Mouse (Mus musculus) ES-Bruce4 (cell line): ENCODE measurements around the gene Nfasc. TPM values are rescaled to one million over a fixed set of nuclear protein-coding genes. Genes with fewer than 3 reads are reported as not detected.

Experiments used
- H3K27ac ChIP-seq: 2 replicates; pipeline ENCODE4 v1.5.1; 2012; ENCODE audit warnings: low read length, inconsistent platforms; ENCODE audit not compliant: insufficient read depth
- H3K27me3 ChIP-seq: 2 replicates; pipeline ENCODE4 v1.6.1; 2012; ENCODE audit warnings: mild to moderate bottlenecking, low read length, inconsistent platforms; ENCODE audit not compliant: control insufficient read depth, poor library complexity, insufficient read depth, severe bottlenecking
- H3K36me3 ChIP-seq: 2 replicates; pipeline ENCODE4 v1.6.1; 2012; ENCODE audit warnings: inconsistent platforms, mild to moderate bottlenecking, low read length, moderate library complexity; ENCODE audit not compliant: control insufficient read depth, poor library complexity, insufficient read depth, severe bottlenecking
- H3K4me1 ChIP-seq: one replicate; pipeline ENCODE4 v1.8.1; 2011; ENCODE audit warnings: low read length; ENCODE audit not compliant: control insufficient read depth, insufficient read depth
- H3K4me3 ChIP-seq: 2 replicates; pipeline ENCODE4 v1.5.1; 2011; ENCODE audit warnings: low read depth, mild to moderate bottlenecking, low read length
- H3K9ac ChIP-seq: 2 replicates; pipeline ENCODE4 v1.6.1; 2012; ENCODE audit warnings: low read depth, mild to moderate bottlenecking, inconsistent platforms; ENCODE audit not compliant: poor library complexity, severe bottlenecking
- H3K9me3 ChIP-seq: replicated peaks from 2 replicates; pipeline ENCODE4 v1.6.1; 2012; ENCODE audit warnings: mild to moderate bottlenecking, low read length, inconsistent platforms; ENCODE audit not compliant: control insufficient read depth, poor library complexity, insufficient read depth, severe bottlenecking
- CTCF ChIP-seq: IDR thresholded peaks from one replicate; pipeline ENCODE4 v1.8.1; 2011; ENCODE audit warnings: low read depth, low read length
- EP300 ChIP-seq: IDR thresholded peaks from 2 replicates; pipeline ENCODE4 v1.6.1; 2011; ENCODE audit warnings: low read depth, low read length; ENCODE audit not compliant: insufficient read depth
- POLR2A ChIP-seq: IDR thresholded peaks from one replicate; pipeline ENCODE4 v1.8.1; 2011; ENCODE audit warnings: low read length; ENCODE audit not compliant: insufficient read depth
- polyA plus RNA-seq: library from polyadenylated mRNA; stranded (reverse); fragments of >200 nt; gene quantifications from 2 replicates; pipeline ENCODE4 v1.2.4, GENCODE M21; 2011; ENCODE audit warnings: low read depth; ENCODE audit not compliant: missing spikeins, insufficient read depth, insufficient read length

Nfasc gene
- polyA plus RNA-seq, 1 experiment, result 11.0 TPM

DNA sequence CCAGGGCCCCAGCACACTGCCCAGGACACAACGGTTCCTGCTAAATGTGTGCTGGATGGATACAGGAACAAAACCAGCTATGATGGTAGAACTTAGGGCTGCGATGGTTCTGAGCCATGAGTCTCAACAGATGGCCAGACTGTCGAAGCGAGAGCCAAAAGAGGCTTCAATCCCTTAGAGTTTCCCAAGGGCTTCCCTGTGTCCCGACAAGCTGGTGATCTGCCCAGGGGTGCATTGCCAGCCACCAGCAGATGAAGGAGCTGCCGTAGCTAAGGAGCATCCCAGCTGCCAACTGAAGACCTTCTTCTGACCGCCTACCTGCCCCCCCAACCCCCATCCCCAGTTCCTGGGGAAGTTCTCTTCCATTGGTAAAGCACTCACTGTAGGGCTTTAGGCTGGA is 104.3 kb downstream of the Nfasc start:
- H3K27ac ChIP-seq, result no peak overlapping the region
- H3K36me3 ChIP-seq, result no peaks in the 10 kb centered on the region
- no peaks in the 10 kb centered on the region for H3K4me1 ChIP-seq
- H3K9ac ChIP-seq, result no peak overlapping the region
- H3K9me3 ChIP-seq, result no peaks in the 10 kb centered on the region
- no peaks in the 10 kb centered on the region for H3K27me3 ChIP-seq
- no peak overlapping the region for H3K4me3 ChIP-seq
- TF ChIP-seq CTCF, result no peak
- no peak for TF ChIP-seq EP300
- no peak for TF ChIP-seq POLR2A

DNA sequence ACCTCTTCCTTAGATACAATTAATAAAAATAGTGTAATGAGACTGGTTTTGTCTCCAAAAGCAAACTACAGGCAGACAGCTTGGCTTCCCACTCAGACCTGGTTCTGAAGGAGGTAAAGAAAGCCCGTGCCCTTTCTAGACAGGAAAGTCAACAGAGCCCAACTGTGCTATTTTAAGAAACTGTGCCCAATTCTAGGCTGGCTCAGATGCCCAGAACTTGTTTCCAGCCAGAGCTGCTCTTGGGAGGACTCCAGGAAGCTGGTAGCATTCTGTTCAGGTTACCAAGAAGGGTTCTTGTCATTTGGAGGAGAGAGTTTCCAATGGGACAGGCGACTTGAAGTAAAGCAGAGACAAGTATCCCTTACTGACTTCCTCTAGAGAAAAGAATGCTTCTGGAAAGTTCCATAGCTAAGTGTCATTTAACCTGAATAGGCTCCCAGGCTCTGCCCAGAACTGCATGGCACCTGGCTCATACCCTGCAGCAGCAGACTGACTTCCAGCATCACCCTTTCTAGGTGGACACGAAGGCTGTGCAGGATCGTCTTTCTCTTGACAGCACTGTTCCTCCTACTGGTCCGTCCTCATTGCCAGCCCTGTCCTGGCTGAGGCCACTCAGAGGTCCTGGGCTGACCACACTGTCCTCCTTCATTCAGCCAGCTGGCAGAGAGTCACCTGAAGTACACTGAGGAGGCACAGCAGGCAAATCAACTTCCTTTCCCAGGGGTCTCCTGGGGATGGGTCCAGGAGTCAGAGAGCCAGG is 111.8 kb downstream of the Nfasc start:
- Histone ChIP-seq H3K9me3 (no peaks in the 10 kb centered on the region), H3K27me3 (no peaks in the 10 kb centered on the region), H3K9ac (no peak overlapping the region), H3K36me3 (no peaks in the 10 kb centered on the region), H3K4me1 (no peaks in the 10 kb centered on the region), H3K27ac (no peak overlapping the region), H3K4me3 (no peak overlapping the region)
- TF ChIP-seq POLR2A (no peak), EP300 (no peak), CTCF (no peak)

DNA sequence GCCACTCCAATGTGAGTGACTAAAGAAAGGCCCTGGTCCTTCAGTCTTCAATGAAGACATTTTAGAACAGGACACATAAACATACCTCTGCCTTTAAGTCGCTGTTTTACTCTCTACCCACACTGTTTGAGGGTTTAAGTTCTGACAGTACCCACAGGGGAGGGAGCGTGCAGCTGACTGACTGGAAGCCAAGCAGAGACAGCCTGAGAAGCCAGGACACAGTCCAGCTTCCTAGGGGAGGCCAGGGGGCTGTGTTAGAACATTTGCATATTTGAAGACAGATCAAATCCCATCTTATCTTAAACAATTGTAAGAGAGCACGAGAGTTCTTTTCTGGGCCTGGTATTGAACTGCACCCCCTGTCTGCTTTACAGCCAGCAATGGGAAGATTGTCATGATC is 113.0 kb downstream of the Nfasc start:
- no peaks in the 10 kb centered on the region for H3K4me1 ChIP-seq
- H3K4me3 ChIP-seq, result no peak overlapping the region
- TF ChIP-seq POLR2A, result no peak
- TF ChIP-seq CTCF, result no peak
- no peak for TF ChIP-seq EP300
- no peaks in the 10 kb centered on the region for H3K36me3 ChIP-seq
- no peak overlapping the region for H3K9ac ChIP-seq
- no peaks in the 10 kb centered on the region for H3K9me3 ChIP-seq
- H3K27me3 ChIP-seq, result no peaks in the 10 kb centered on the region
- H3K27ac ChIP-seq, result no peak overlapping the region

DNA sequence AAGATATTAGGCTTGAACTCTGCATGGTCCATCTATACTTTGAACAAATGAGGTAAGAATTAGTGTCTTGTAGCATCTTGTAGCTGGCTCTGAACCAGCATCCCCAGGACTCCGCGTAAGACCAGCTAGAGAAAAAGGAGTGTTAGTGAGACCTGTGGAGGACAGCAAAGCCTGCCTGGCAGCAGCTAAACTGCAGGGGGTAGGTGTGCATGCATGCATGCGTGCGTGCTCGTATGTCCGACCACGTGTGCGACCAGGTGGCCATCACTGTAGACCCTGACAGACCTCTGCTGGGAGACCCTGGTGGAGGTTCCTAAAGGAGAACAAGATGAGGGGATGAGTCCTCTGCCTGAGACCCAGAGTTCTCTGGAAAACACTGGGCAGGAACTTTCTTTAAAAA is 113.4 kb downstream of the Nfasc start:
- TF ChIP-seq POLR2A (no peak), EP300 (no peak), CTCF (no peak)
- Histone ChIP-seq H3K9me3 (no peaks in the 10 kb centered on the region), H3K36me3 (no peaks in the 10 kb centered on the region), H3K27ac (no peak overlapping the region), H3K4me3 (no peak overlapping the region), H3K9ac (no peak overlapping the region), H3K4me1 (no peaks in the 10 kb centered on the region), H3K27me3 (no peaks in the 10 kb centered on the region)

DNA sequence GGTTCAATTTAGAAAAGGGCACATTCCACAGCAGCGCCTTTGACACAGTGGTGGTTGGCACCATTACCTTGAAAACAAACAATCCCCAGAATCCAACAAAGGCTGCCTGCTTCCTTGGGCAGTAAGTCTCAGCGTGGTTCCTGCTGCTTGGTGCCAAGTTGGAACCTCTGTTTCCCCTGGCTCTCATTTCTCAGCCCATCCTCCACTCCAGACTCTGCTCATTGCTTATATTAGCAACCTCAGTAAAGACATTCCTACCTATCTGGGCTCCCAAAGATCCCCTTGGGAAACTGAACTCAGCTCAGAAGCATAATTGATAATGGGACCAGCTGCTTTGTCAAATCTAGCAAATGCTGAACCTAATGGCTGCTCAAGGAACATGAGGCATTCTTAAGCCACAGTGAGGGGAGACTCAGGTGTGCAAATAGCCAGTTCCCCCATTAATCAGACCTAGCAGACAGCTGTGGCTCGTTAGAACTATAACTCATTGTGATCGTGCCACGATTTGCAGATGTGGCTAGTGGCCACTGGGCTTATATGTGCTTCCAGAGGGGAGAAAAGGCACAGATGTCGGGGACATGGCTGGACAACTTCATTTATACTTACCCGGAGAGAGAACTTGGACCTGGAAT is 115.4 kb downstream of the Nfasc start:
- Histone ChIP-seq H3K4me1 (no peaks in the 10 kb centered on the region), H3K4me3 (no peak overlapping the region), H3K27ac (no peak overlapping the region), H3K9me3 (no peaks in the 10 kb centered on the region), H3K9ac (no peak overlapping the region), H3K36me3 (no peaks in the 10 kb centered on the region), H3K27me3 (no peaks in the 10 kb centered on the region)
- TF ChIP-seq CTCF, result no peak
- TF ChIP-seq EP300, result no peak
- TF ChIP-seq POLR2A, result no peak

DNA sequence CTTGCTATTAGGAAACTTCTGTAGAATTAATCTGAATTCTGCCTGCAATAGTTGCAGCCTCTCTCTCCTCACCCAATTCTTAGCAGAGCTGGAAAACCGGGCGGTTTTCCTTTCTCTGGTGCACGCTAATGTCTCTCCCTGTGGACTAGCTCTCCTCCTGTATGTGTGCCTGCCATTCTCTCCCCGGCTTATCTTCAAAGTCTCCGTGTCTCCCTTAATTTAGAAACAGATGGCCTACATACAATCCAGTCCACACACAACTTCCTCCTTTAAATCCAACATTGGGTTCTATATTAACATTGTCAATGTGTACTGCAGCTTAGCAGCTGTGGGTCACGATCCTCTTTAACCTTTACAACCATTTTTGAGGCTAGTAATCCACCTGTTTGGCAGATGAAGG is 116.6 kb downstream of the Nfasc start:
- no peaks in the 10 kb centered on the region for H3K36me3 ChIP-seq
- H3K27ac ChIP-seq, result no peak overlapping the region
- no peak overlapping the region for H3K9ac ChIP-seq
- H3K4me1 ChIP-seq, result no peaks in the 10 kb centered on the region
- H3K4me3 ChIP-seq, result no peak overlapping the region
- H3K27me3 ChIP-seq, result no peaks in the 10 kb centered on the region
- no peaks in the 10 kb centered on the region for H3K9me3 ChIP-seq
- TF ChIP-seq POLR2A (no peak), CTCF (no peak), EP300 (no peak)
